Mouse (Mus musculus): Measurements from ENCODE around the gene Hnrnph3. TPM values are rescaled to one million over a fixed set of nuclear protein-coding genes. Genes with fewer than 3 reads are reported as not detected.

Gene Hnrnph3
- total RNA-seq, 1 experiment = 25.7 TPM

DNA sequence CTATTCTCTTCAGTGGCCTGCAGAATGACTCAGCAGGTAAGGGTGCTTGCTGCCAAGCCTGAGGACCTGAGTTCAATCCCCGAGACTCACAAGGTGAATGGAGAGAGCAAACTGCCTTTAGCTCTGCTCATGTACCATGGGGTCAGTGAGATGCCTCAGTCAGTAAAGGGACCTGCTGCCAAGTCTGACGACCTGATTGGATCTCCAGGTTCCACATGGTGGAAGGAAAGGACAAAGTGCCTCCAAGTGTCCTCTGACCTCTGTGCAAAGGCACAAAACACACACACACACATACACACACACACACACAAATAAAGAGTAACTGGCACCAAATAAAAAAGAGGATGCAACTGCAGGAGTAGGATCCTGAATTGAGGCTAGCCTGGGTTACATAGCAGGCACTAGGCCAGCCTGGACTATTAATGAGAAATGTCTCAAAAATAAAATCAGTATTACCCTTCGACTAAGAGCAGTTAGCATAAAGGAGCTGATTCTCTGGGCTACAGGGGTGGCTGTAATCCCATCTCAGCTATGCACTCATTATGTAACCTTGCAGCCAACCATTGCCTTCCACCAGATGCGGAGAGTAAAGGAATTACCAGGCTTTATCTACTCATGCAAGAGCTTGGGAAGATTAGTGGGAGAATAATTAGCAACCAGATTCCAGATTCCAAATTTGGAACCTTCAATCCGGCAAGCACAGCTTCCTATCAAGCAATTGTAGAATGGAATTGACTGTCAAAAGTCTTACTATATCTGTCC, 16.0 kb upstream of the Hnrnph3 start:
- no peaks in the 10 kb centered on the region for H3K4me1 ChIP-seq (ENCODE audit: control insufficient read depth in 2 of 2, insufficient read depth in 2 of 2, low read length in 2 of 2, poor library complexity in 1 of 2)
- no peaks in the 10 kb centered on the region for H3K9me3 ChIP-seq (ENCODE audit: control insufficient read depth, insufficient read depth, low read depth, low read length)
- H3K4me3 ChIP-seq (ENCODE audit: insufficient read depth in 1 of 2, low read depth in 1 of 2, low read length in 2 of 2, poor library complexity in 1 of 2, severe bottlenecking in 1 of 2) = no peak overlapping the region
- in situ Hi-C loops (cut with MboI; ENCODE audit: low sequenced_read_pairs in 2 of 2, unreplicated experiment in 2 of 2) = no loop called here
- no peak overlapping the region for H3K27ac ChIP-seq (ENCODE audit: insufficient read depth, low read depth, low read length, poor library complexity, severe bottlenecking)
- DNase-seq (ENCODE audit: low read depth, low spot score) = no peak
- H3K9ac ChIP-seq (ENCODE audit: insufficient read depth, low read depth, low read length, poor library complexity, severe bottlenecking) = no peak overlapping the region
- TF ChIP-seq ZNF384 (IDR thresholded peaks at IDR 0.05; ENCODE audit: low read depth, low read length) = no peak
- no peak for TF ChIP-seq CHD2 (IDR thresholded peaks at IDR 0.05; ENCODE audit: low read depth, low read length)
- no peaks in the 10 kb centered on the region for H3K36me3 ChIP-seq (ENCODE audit: control insufficient read depth, insufficient read depth, low read length, poor library complexity, severe bottlenecking)

DNA sequence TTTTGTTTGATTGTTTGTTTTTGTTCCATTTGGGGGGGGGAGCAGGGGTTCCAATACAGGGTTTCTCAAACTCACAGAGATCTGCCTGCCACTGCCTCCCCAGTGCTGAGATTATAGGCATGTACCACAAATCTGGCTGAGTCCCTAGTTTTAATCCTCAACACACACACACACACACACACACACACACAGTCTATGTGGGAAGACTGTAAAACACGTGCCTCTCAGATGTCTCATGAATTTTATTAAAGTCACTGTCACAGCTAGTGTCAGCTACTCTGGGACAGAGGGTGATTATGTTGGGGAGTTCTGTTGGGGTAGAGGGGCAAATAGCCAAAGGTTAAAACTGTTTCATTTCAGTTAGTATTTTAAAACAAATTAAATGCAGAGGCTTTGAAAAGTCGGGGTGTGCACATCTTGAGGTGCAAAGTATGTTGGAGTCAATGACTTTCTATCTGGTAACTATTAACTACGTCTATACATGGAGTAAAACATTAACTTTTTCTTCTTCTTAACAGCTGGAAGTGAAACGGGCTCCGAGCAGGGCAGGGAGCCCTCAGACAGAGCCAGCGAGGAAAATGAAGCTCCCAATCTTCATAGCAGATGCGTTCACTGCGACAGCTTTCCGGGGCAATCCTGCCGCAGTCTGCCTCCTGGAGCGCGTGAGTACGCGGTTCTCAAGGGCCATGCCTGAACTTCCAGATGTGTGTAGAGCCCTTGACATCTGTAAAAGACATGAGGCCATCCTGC, 14.7 kb upstream of the Hnrnph3 start:
- no peaks in the 10 kb centered on the region for H3K36me3 ChIP-seq (ENCODE audit: control insufficient read depth, insufficient read depth, low read length, poor library complexity, severe bottlenecking)
- in situ Hi-C loops (cut with MboI; ENCODE audit: low sequenced_read_pairs in 2 of 2, unreplicated experiment in 2 of 2) = no loop called here
- TF ChIP-seq MAFK (IDR thresholded peaks at IDR 0.05; ENCODE audit: insufficient read depth, low read depth, low read length) (no peak), HCFC1 (IDR thresholded peaks at IDR 0.05; ENCODE audit: borderline replicate concordance, insufficient read depth, low read length) (no peak), CHD2 (IDR thresholded peaks at IDR 0.05; ENCODE audit: low read depth, low read length) (no peak), ZC3H11A (IDR thresholded peaks at IDR 0.05; ENCODE audit: borderline replicate concordance, low read depth, low read length) (no peak), ZNF384 (IDR thresholded peaks at IDR 0.05; ENCODE audit: low read depth, low read length) (no peak)
- no peak overlapping the region for H3K9ac ChIP-seq (ENCODE audit: insufficient read depth, low read depth, low read length, poor library complexity, severe bottlenecking)
- H3K4me1 ChIP-seq (ENCODE audit: control insufficient read depth in 2 of 2, insufficient read depth in 2 of 2, low read length in 2 of 2, poor library complexity in 1 of 2) = no peaks in the 10 kb centered on the region
- H3K4me3 ChIP-seq (ENCODE audit: insufficient read depth in 1 of 2, low read depth in 1 of 2, low read length in 2 of 2, poor library complexity in 1 of 2, severe bottlenecking in 1 of 2) = peak overlapping the region; percentile 28 to 34; a peak in 3 of 4 replicates
- no peaks in the 10 kb centered on the region for H3K9me3 ChIP-seq (ENCODE audit: control insufficient read depth, insufficient read depth, low read depth, low read length)
- no peak for DNase-seq (ENCODE audit: low read depth, low spot score)
- no peak overlapping the region for H3K27ac ChIP-seq (ENCODE audit: insufficient read depth, low read depth, low read length, poor library complexity, severe bottlenecking)

DNA sequence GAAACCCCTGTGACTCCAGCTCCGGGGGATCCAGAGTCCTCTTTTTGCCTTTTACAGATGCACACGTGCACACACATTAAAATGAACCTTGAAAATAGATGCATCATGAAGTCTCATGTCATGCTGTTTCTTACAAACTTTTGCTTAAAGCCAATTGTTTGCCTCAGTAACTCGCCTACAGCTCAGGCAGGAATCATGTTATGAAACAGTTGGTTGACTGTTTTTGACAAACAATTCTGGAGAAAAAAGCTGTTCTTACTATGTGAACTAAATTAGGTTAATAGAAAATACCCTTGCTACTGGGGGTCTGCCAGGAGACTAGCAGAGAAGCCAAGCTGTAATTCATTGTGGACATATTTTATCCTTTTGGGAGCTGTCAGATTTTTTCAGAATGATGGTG, 8.9 kb upstream of the Hnrnph3 start:
- no peak overlapping the region for H3K9ac ChIP-seq (ENCODE audit: insufficient read depth, low read depth, low read length, poor library complexity, severe bottlenecking)
- no peak for DNase-seq (ENCODE audit: low read depth, low spot score)
- no peaks in the 10 kb centered on the region for H3K9me3 ChIP-seq (ENCODE audit: control insufficient read depth, insufficient read depth, low read depth, low read length)
- H3K27ac ChIP-seq (ENCODE audit: insufficient read depth, low read depth, low read length, poor library complexity, severe bottlenecking) = no peak overlapping the region
- H3K4me3 ChIP-seq (ENCODE audit: insufficient read depth in 1 of 2, low read depth in 1 of 2, low read length in 2 of 2, poor library complexity in 1 of 2, severe bottlenecking in 1 of 2) = no peak overlapping the region
- no peaks in the 10 kb centered on the region for H3K36me3 ChIP-seq (ENCODE audit: control insufficient read depth, insufficient read depth, low read length, poor library complexity, severe bottlenecking)
- TF ChIP-seq HCFC1 (IDR thresholded peaks at IDR 0.05; ENCODE audit: borderline replicate concordance, insufficient read depth, low read length) (no peak), MAFK (IDR thresholded peaks at IDR 0.05; ENCODE audit: insufficient read depth, low read depth, low read length) (no peak), ZC3H11A (IDR thresholded peaks at IDR 0.05; ENCODE audit: borderline replicate concordance, low read depth, low read length) (no peak), ZNF384 (IDR thresholded peaks at IDR 0.05; ENCODE audit: low read depth, low read length) (no peak), CHD2 (IDR thresholded peaks at IDR 0.05; ENCODE audit: low read depth, low read length) (no peak)
- H3K4me1 ChIP-seq (ENCODE audit: control insufficient read depth in 2 of 2, insufficient read depth in 2 of 2, low read length in 2 of 2, poor library complexity in 1 of 2) = no peaks in the 10 kb centered on the region
- in situ Hi-C loops (cut with MboI; ENCODE audit: low sequenced_read_pairs in 2 of 2, unreplicated experiment in 2 of 2) = no loop called here

DNA sequence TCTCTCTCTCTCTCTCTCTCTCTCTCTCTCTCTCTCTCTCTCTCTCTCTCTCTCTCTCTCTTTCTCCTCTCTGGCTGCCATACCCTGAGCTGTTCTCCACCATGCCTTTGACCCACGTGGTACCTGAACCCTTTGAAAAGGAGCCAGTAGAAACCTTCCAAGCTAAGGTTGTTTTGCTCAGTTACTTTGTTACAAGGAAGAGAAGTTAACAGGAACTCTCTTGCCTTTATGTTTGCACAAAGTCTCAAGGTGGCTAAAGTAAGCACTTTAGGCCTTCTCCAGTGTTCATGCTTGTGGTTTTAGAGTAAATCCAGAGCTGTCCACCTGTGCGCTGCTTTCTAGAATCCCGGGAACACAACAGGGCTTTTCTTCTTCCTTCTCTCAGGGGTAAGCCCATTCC, 8.2 kb upstream of the Hnrnph3 start:
- Histone ChIP-seq H3K27ac (ENCODE audit: insufficient read depth, low read depth, low read length, poor library complexity, severe bottlenecking) (no peak overlapping the region), H3K4me1 (ENCODE audit: control insufficient read depth in 2 of 2, insufficient read depth in 2 of 2, low read length in 2 of 2, poor library complexity in 1 of 2) (no peaks in the 10 kb centered on the region), H3K36me3 (ENCODE audit: control insufficient read depth, insufficient read depth, low read length, poor library complexity, severe bottlenecking) (no peaks in the 10 kb centered on the region), H3K9ac (ENCODE audit: insufficient read depth, low read depth, low read length, poor library complexity, severe bottlenecking) (no peak overlapping the region), H3K4me3 (ENCODE audit: insufficient read depth in 1 of 2, low read depth in 1 of 2, low read length in 2 of 2, poor library complexity in 1 of 2, severe bottlenecking in 1 of 2) (no peak overlapping the region), H3K9me3 (ENCODE audit: control insufficient read depth, insufficient read depth, low read depth, low read length) (no peaks in the 10 kb centered on the region)
- no peak for DNase-seq (ENCODE audit: low read depth, low spot score)
- in situ Hi-C loops (cut with MboI; ENCODE audit: low sequenced_read_pairs in 2 of 2, unreplicated experiment in 2 of 2) = no loop called here
- no peak for TF ChIP-seq CHD2 (IDR thresholded peaks at IDR 0.05; ENCODE audit: low read depth, low read length)
- TF ChIP-seq HCFC1 (IDR thresholded peaks at IDR 0.05; ENCODE audit: borderline replicate concordance, insufficient read depth, low read length) = no peak
- no peak for TF ChIP-seq ZC3H11A (IDR thresholded peaks at IDR 0.05; ENCODE audit: borderline replicate concordance, low read depth, low read length)
- no peak for TF ChIP-seq ZNF384 (IDR thresholded peaks at IDR 0.05; ENCODE audit: low read depth, low read length)
- TF ChIP-seq MAFK (IDR thresholded peaks at IDR 0.05; ENCODE audit: insufficient read depth, low read depth, low read length) = no peak

Data from ES-E14 (cell line).